In genomic region chr16:57131544-57131943, GRCm38 (mm10) we compare ENCODE assay signal across 30 mouse cellular contexts. TPM values are rescaled to one million over a fixed set of nuclear protein-coding genes. Genes with fewer than 3 reads are reported as not detected.
DNase-seq lines count a peak whose midpoint lies in the region; ATAC-seq and TF ChIP-seq lines count a peak whose summit lies in the region.
"Had no signal": no experiment of that assay in that cellular context is flagged by ENCODE, and none has a peak within 500 bp of the region (broad histone marks: within the 10 kb centered on the region; RNA-seq: fewer than 3 reads in every experiment).

No protein-coding gene starts in this region.

- in situ Hi-C loops in CH12.LX (cut with MboI; ENCODE audit: low pct_ligation_motif_present, low pct_unique_long_range_greater_than_20kb, low sequenced_read_pairs), result no loop called here

- peak; percentile 56; the same call in 1 of the 2 replicates for ATAC-seq in hindbrain, embryonic 16.5 days
- ATAC-seq in neural tube, embryonic 13.5 days (ENCODE audit: low read depth), result peak; percentile 45; the same call in 1 of the 2 replicates
- ATAC-seq: forebrain, embryonic 13.5 days; midbrain, embryonic 16.5 days; Patski had no signal

- no peak overlapping the region for H3K4me3 ChIP-seq in hindbrain, embryonic 16.5 days (ENCODE audit: low read length)
- H3K4me3 ChIP-seq in hindbrain, embryonic 10.5 days, result no peak overlapping the region
- H3K4me3 ChIP-seq in CH12.LX (replicated peaks in 1 of 3; ENCODE audit: low read depth in 2 of 3, low read length in 2 of 3, poor library complexity in 1 of 3), result no peak overlapping the region
- no peak overlapping the region for H3K4me3 ChIP-seq in neural tube, embryonic 13.5 days
- H3K4me3 ChIP-seq: forebrain, embryonic 13.5 days; heart, embryonic 10.5 days; heart, embryonic 15.5 days; hindbrain, embryonic 15.5 days; intestine, embryonic 15.5 days; limb, embryonic 10.5 days; limb, embryonic 15.5 days had no signal

- no peak overlapping the region for H3K27ac ChIP-seq in hindbrain, embryonic 16.5 days (ENCODE audit: low read depth, low read length)
- no peak overlapping the region for H3K27ac ChIP-seq in hindbrain, embryonic 10.5 days
- H3K27ac ChIP-seq in CH12.LX (ENCODE audit: insufficient read depth, low read depth), result no peak overlapping the region
- H3K27ac ChIP-seq in neural tube, embryonic 13.5 days (replicated peaks), result no peak overlapping the region
- H3K27ac ChIP-seq: forebrain, embryonic 13.5 days; heart, embryonic 10.5 days; heart, embryonic 15.5 days; hindbrain, embryonic 15.5 days; intestine, embryonic 15.5 days; kidney, postnatal 0 days; limb, embryonic 10.5 days; limb, embryonic 15.5 days; liver, embryonic 14.5 days had no signal

- 39% methylated on average over 4 of the region's 4 CpGs for WGBS in hindbrain, embryonic 16.5 days
- 53% methylated on average over 4 of the region's 4 CpGs for WGBS in hindbrain, embryonic 10.5 days
- WGBS in neural tube, embryonic 13.5 days, result 31% methylated on average over 4 of the region's 4 CpGs

- 0 out of 2 replicates have a peak, but pooled peaks cover 3% of the 10 kb centered on the region for H3K36me3 ChIP-seq in hindbrain, embryonic 16.5 days (ENCODE audit: control insufficient read depth, insufficient read depth, low read length)
- H3K36me3 ChIP-seq in hindbrain, embryonic 10.5 days, result peaks cover 33% of the 10 kb centered on the region
- H3K36me3 ChIP-seq in CH12.LX (replicated peaks in 1 of 2; ENCODE audit: control insufficient read depth in 1 of 2, insufficient read depth in 1 of 2, low read length in 1 of 2), result peaks cover 23 to 76% of the 10 kb centered on the region in 2 experiments
- peaks cover 19% of the 10 kb centered on the region for H3K36me3 ChIP-seq in neural tube, embryonic 13.5 days

- no peak for TF ChIP-seq RAD21 in CH12.LX (IDR thresholded peaks at IDR 0.05; ENCODE audit: low read depth, low read length)

- no peak overlapping the region for H3K4me2 ChIP-seq in hindbrain, embryonic 16.5 days (ENCODE audit: low read length)
- H3K4me2 ChIP-seq in CH12.LX (ENCODE audit: insufficient read depth, low read depth, poor library complexity, severe bottlenecking), result peak overlapping the region; percentile 100
- no peak overlapping the region for H3K4me2 ChIP-seq in neural tube, embryonic 13.5 days
- H3K4me2 ChIP-seq: forebrain, embryonic 13.5 days; heart, embryonic 15.5 days; hindbrain, embryonic 15.5 days; intestine, embryonic 15.5 days; limb, embryonic 15.5 days; lung, embryonic 14.5 days; midbrain, embryonic 11.5 days had no signal

- H3K9ac ChIP-seq in hindbrain, embryonic 16.5 days (ENCODE audit: low read depth, low read length), result no peak overlapping the region
- H3K9ac ChIP-seq in CH12.LX (ENCODE audit: insufficient read depth, low read depth), result peak overlapping the region; percentile 40
- H3K9ac ChIP-seq in neural tube, embryonic 13.5 days, result no peak overlapping the region
- H3K9ac ChIP-seq: forebrain, embryonic 13.5 days; heart, embryonic 15.5 days; hindbrain, embryonic 15.5 days; intestine, embryonic 15.5 days; limb, embryonic 15.5 days; liver, embryonic 14.5 days; lung, embryonic 14.5 days had no signal

- no peak for TF ChIP-seq EP300 in CH12.LX (IDR thresholded peaks at IDR 0.05; ENCODE audit: low read length)

- no peaks in the 10 kb centered on the region for H3K27me3 ChIP-seq in hindbrain, embryonic 16.5 days (replicated peaks; ENCODE audit: control insufficient read depth, insufficient read depth, low read length)
- H3K27me3 ChIP-seq in hindbrain, embryonic 10.5 days (ENCODE audit: insufficient read depth, poor library complexity, severe bottlenecking), result no peaks in the 10 kb centered on the region
- H3K27me3 ChIP-seq in CH12.LX (replicated peaks), result no peaks in the 10 kb centered on the region
- no peaks in the 10 kb centered on the region for H3K27me3 ChIP-seq in neural tube, embryonic 13.5 days
- H3K27me3 ChIP-seq: forebrain, embryonic 13.5 days; heart, embryonic 15.5 days; hindbrain, embryonic 15.5 days; intestine, embryonic 15.5 days; limb, embryonic 15.5 days; Patski had no signal

- peaks cover 80% of the 10 kb centered on the region for H3K79me2 ChIP-seq in CH12.LX (replicated peaks; ENCODE audit: control insufficient read depth, extremely low read depth, insufficient read depth, poor library complexity, severe bottlenecking)

- dilution Hi-C loops in CH12.LX (cut with MboI; ENCODE audit: extremely low pct_ligation_motif_present, extremely low pct_unique_long_range_greater_than_20kb, low sequenced_read_pairs), result no loop called here

- no peak for TF ChIP-seq CTCF in CH12.LX (conservative IDR thresholded peaks at IDR 0.05 in 1 of 2, IDR thresholded peaks at IDR 0.05 in 1 of 2; ENCODE audit: low read depth in 2 of 2, low read length in 2 of 2)

- no peak for DNase-seq in hindbrain, embryonic 10.5 days (ENCODE audit: low spot score)
- no peak for DNase-seq in CH12.LX (ENCODE audit: extremely low read depth)
- DNase-seq in ES-CJ7 (ENCODE audit: low read depth, low spot score), result peak; percentile 59
- DNase-seq in thymus, postnatal 14 days, result no peak
- no peak for DNase-seq in spleen, postnatal 10 days (ENCODE audit: low spot score in 2 of 2)
- DNase-seq: adrenal gland, postnatal 25 days; cerebellum, adult 2 months; cerebellum, postnatal 14 days; gastrocnemius, postnatal 25 days; heart, adult 11 months; kidney, adult 2 months; kidney, postnatal 4 days; layer of hippocampus, postnatal 36 days; lung, embryonic 14.5 days; right cerebral cortex, adult 18-20 months; right cerebral cortex, postnatal 4 days had no signal

- H3K9me3 ChIP-seq in hindbrain, embryonic 16.5 days (ENCODE audit: control insufficient read depth, low read length), result no peaks in the 10 kb centered on the region
- no peaks in the 10 kb centered on the region for H3K9me3 ChIP-seq in hindbrain, embryonic 10.5 days
- no peaks in the 10 kb centered on the region for H3K9me3 ChIP-seq in CH12.LX (replicated peaks; ENCODE audit: low read length)
- H3K9me3 ChIP-seq in neural tube, embryonic 13.5 days, result no peaks in the 10 kb centered on the region
- H3K9me3 ChIP-seq: forebrain, embryonic 13.5 days; heart, embryonic 10.5 days; heart, embryonic 15.5 days; hindbrain, embryonic 15.5 days; intestine, embryonic 15.5 days; limb, embryonic 10.5 days; limb, embryonic 15.5 days had no signal

- no peak for TF ChIP-seq POLR2A in CH12.LX (IDR thresholded peaks at IDR 0.05; ENCODE audit: low read depth, low read length)

- H3K4me1 ChIP-seq in hindbrain, embryonic 16.5 days (ENCODE audit: control insufficient read depth, insufficient read depth, low read depth, low read length), result peaks cover 5% of the 10 kb centered on the region; the same call in 1 of the 2 replicates
- H3K4me1 ChIP-seq in hindbrain, embryonic 10.5 days (replicated peaks), result peaks cover 5% of the 10 kb centered on the region
- peaks cover 16 to 56% of the 10 kb centered on the region in 2 experiments; a peak in 3 of 4 replicates for H3K4me1 ChIP-seq in CH12.LX (ENCODE audit: control insufficient read depth in 1 of 2, insufficient read depth in 2 of 2)
- peaks cover 23% of the 10 kb centered on the region for H3K4me1 ChIP-seq in neural tube, embryonic 13.5 days (replicated peaks)
- H3K4me1 ChIP-seq: heart, embryonic 10.5 days; limb, embryonic 10.5 days had no signal

TF ChIP-seq in CH12.LX, 34 proteins besides CTCF, POLR2A, EP300 and RAD21:
- TF ChIP-seq POLR2AphosphoS2 (IDR thresholded peaks at IDR 0.05; ENCODE audit: low read depth, low read length) (no peak), JUN (IDR thresholded peaks at IDR 0.05; ENCODE audit: insufficient read depth, low read depth, low read length) (no peak), SMC3 (IDR thresholded peaks at IDR 0.05; ENCODE audit: low read depth, low read length) (no peak), CHD2 (IDR thresholded peaks at IDR 0.05; ENCODE audit: low read length) (no peak), IRF4 (IDR thresholded peaks at IDR 0.05; ENCODE audit: low read depth, low read length) (no peak), NRF1 (IDR thresholded peaks at IDR 0.05; ENCODE audit: low read depth, low read length) (no peak), MEF2A (IDR thresholded peaks at IDR 0.05; ENCODE audit: borderline replicate concordance, low read depth, low read length) (no peak), ZC3H11A (IDR thresholded peaks at IDR 0.05; ENCODE audit: low read depth, low read length) (no peak), MAFK (IDR thresholded peaks at IDR 0.05; ENCODE audit: insufficient replicate concordance, low read length) (no peak), USF2 (conservative IDR thresholded peaks at IDR 0.05; ENCODE audit: low read depth, low read length) (no peak), KAT2A (IDR thresholded peaks at IDR 0.05; ENCODE audit: insufficient replicate concordance, low read length) (no peak), RCOR1 (conservative IDR thresholded peaks at IDR 0.05; ENCODE audit: low read depth, low read length) (no peak)

RNA-seq across cellular contexts. Expression of gene Tomm70a, which starts 10.0 kb away (rescaled TPM):
- polyA plus RNA-seq in hindbrain, embryonic 16.5 days (2015; fragmentation: Nextera tagmentation; extraction: Ambion mirVana), result 56.5 and 62.5 TPM in 2 replicates
- 48.3 and 48.9 TPM in 2 replicates for polyA plus RNA-seq in hindbrain, embryonic 10.5 days (2016; fragmentation: Nextera tagmentation; extraction: Ambion mirVana)
- total RNA-seq in CH12.LX (2012; rRNA removed) (112 and 127 TPM in 2 replicates), CH12.LX (2014; rRNA removed) (194 and 216 TPM in 2 replicates)
- 129 TPM in 2 replicates for polyA plus RNA-seq in CH12.LX (2012; ENCODE audit: insufficient read length, low read depth)
- 58.9 and 59.7 TPM in 2 replicates for polyA plus RNA-seq in neural tube, embryonic 13.5 days (2015; fragmentation: Nextera tagmentation; extraction: Ambion mirVana)

RNA-seq across cellular contexts. Expression of gene Nit2, which starts 35.6 kb away (rescaled TPM):
- polyA plus RNA-seq in hindbrain, embryonic 16.5 days (2015; fragmentation: Nextera tagmentation; extraction: Ambion mirVana), result 57.7 and 60.1 TPM in 2 replicates
- polyA plus RNA-seq in hindbrain, embryonic 10.5 days (2016; fragmentation: Nextera tagmentation; extraction: Ambion mirVana), result 45.6 and 47.9 TPM in 2 replicates
- total RNA-seq in CH12.LX (2012; rRNA removed) (59.4 and 60.1 TPM in 2 replicates), CH12.LX (2014; rRNA removed) (90.9 and 93.3 TPM in 2 replicates)
- polyA plus RNA-seq in CH12.LX (2012; ENCODE audit: insufficient read length, low read depth), result 71.8 and 84.4 TPM in 2 replicates
- 46.8 and 47.0 TPM in 2 replicates for polyA plus RNA-seq in neural tube, embryonic 13.5 days (2015; fragmentation: Nextera tagmentation; extraction: Ambion mirVana)
